Mouse (Mus musculus): ENCODE results near the gene Emsy. TPM values are rescaled to one million over a fixed set of nuclear protein-coding genes. Genes with fewer than 3 reads are reported as not detected.

The Emsy gene
- 15.8 and 20.9 TPM in 2 replicates for polyA plus RNA-seq (2012; rRNA removed)

GRCm38 (mm10) chr7:98656531-98657221, at the start of gene Emsy:
TSS of gene Emsy (minus strand) at chr7:98656783.

GRCm38 (mm10) chr7:98702283-98703240, 46.0 kb upstream of the Emsy start, which contains the start of gene Thap12:
TSS of gene Thap12 (plus strand) at chr7:98703103.

Other genes with a start within 250 kb of the Emsy start
- 0.21 TPM in 1 of 2 replicates, not detected in the other for gene Gucy2d, start 216.4 kb downstream of the Emsy start, polyA plus RNA-seq (2012; rRNA removed)
- 32.9 and 33.8 TPM in 2 replicates for gene Lrrc32, start 167.5 kb downstream of the Emsy start, polyA plus RNA-seq (2012; rRNA removed)
- 10.2 and 10.3 TPM in 2 replicates for gene Thap12, start 46.3 kb upstream of the Emsy start, polyA plus RNA-seq (2012; rRNA removed)
- gene Wnt11, start 178.3 kb upstream of the Emsy start, polyA plus RNA-seq (2012; rRNA removed) = 135 TPM in 2 replicates

Measured in ovary, adult 2 months (tissue).